Mouse (Mus musculus): ENCODE data around the gene Rab35.

DNA sequence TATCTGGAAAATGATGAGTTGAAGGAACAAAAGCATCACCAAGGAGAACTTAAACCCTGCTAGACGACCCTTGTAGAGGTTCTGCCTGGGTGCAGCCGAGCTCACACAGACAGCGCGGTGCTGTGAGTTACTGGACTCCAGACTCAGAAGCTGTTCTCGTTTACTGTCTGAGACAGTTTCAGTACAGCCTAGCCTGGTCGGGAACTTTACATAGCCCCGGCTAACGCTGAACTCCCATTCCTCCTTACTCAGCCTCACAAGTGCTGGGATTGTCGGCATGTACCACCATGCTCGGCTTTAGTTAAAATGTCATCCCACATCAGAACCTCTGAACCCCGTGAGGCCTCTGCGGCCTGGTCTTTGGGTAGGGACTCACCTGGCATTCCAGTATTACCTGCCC lies 37.3 kb downstream of the Rab35 start:
- TF ChIP-seq CTCF (IDR thresholded peaks at IDR 0.05; ENCODE audit: borderline replicate concordance, insufficient read depth, low read depth, low read length) (no peak), POLR2A (IDR thresholded peaks at IDR 0.05; ENCODE audit: borderline replicate concordance, insufficient read depth, low read length) (no peak)

Measured in cerebellum, adult 2 months (tissue).